Comparison of ENCODE assay signal across 16 mouse cellular contexts in genomic region chr14:120945146-120945545, GRCm38 (mm10).
"Had no signal": no experiment of that assay in that cellular context is flagged by ENCODE, and none has a peak within 500 bp of the region (broad histone marks: within the 10 kb centered on the region; RNA-seq: fewer than 3 reads in every experiment).

No protein-coding gene starts in this region.

- H3K9me3 ChIP-seq: hindbrain, embryonic 13.5 days; neural tube, embryonic 15.5 days had no signal

- H3K27me3 ChIP-seq: hindbrain, embryonic 13.5 days; limb, embryonic 13.5 days; neural tube, embryonic 15.5 days had no signal

- H3K9ac ChIP-seq: hindbrain, embryonic 13.5 days; limb, embryonic 13.5 days; liver, embryonic 14.5 days; neural tube, embryonic 15.5 days had no signal

- H3K4me3 ChIP-seq: hindbrain, embryonic 13.5 days; limb, embryonic 13.5 days; midbrain, embryonic 10.5 days; myocyte; neural tube, embryonic 15.5 days had no signal

- H3K4me1 ChIP-seq: limb, embryonic 13.5 days; midbrain, embryonic 10.5 days; neural tube, embryonic 15.5 days had no signal

- ATAC-seq: hindbrain, postnatal 0 days had no signal

- H3K27ac ChIP-seq: hindbrain, embryonic 13.5 days; hindbrain, postnatal 0 days; limb, embryonic 13.5 days; liver, embryonic 14.5 days; midbrain, embryonic 10.5 days; neural tube, embryonic 15.5 days had no signal

- DNase-seq: kidney, postnatal 25 days; layer of hippocampus, adult 9-11 months; layer of hippocampus, postnatal 36 days; lung, adult 18-20 months; midbrain, embryonic 14.5 days; right cerebral cortex, adult 18-20 months; right cerebral cortex, postnatal 25 days; thymus, adult 2 months; thymus, postnatal 25 days had no signal

- H3K4me2 ChIP-seq: hindbrain, embryonic 13.5 days; limb, embryonic 13.5 days; neural tube, embryonic 15.5 days had no signal
